Mouse (Mus musculus) limb, embryonic 11.5 days (tissue): Measurements from ENCODE around the gene Vmn1r40. TPM values are rescaled to one million over a fixed set of nuclear protein-coding genes. Genes with fewer than 3 reads are reported as not detected.

Experiments
- ATAC-seq: fragments of 200-750 bp; cut with Nextera tagmentation; 2 replicates; pipeline ENCODE4 v1.8.0; 2017; ENCODE audit warnings: low read depth; ENCODE audit not compliant: insufficient number of reproducible peaks, low FRiP score, low TSS enrichment
- DNase-seq: peaks from one replicate; pipeline ENCODE4 v3.0.0-alpha.2; 2015; ENCODE audit warnings: low spot score
- H3K27ac ChIP-seq: fragments of 300-500 bp; sonication (generic); replicated peaks from 2 replicates; pipeline ENCODE4 v1.5.1; 2014; ENCODE audit warnings: low read depth, mild to moderate bottlenecking, low read length
- H3K27me3 ChIP-seq: fragments of 300-500 bp; sonication (generic); 2 replicates; pipeline ENCODE4 v1.6.1; 2014; ENCODE audit warnings: mild to moderate bottlenecking, low read length, mixed read lengths; ENCODE audit not compliant: control insufficient read depth, insufficient read depth
- H3K36me3 ChIP-seq: fragments of 300-500 bp; sonication (generic); 2 replicates; pipeline ENCODE4 v1.6.1; 2014; ENCODE audit warnings: mild to moderate bottlenecking, low read length, moderate library complexity, mixed read lengths; ENCODE audit not compliant: control insufficient read depth, insufficient read depth
- H3K4me1 ChIP-seq: fragments of 300-500 bp; sonication (generic); 2 replicates; pipeline ENCODE4 v1.6.1; 2014; ENCODE audit warnings: low read length, mixed read lengths; ENCODE audit not compliant: control insufficient read depth, insufficient read depth
- H3K4me2 ChIP-seq: fragments of 300-500 bp; sonication (generic); 2 replicates; pipeline ENCODE4 v1.6.1; 2014; ENCODE audit warnings: low read depth, mild to moderate bottlenecking, moderate library complexity; ENCODE audit not compliant: severe bottlenecking
- H3K4me3 ChIP-seq: fragments of 300-500 bp; sonication (generic); 2 replicates; pipeline ENCODE4 v1.5.1; 2014; ENCODE audit warnings: low read depth, low read length
- H3K9ac ChIP-seq: fragments of 300-500 bp; sonication (generic); 2 replicates; pipeline ENCODE4 v1.6.1; 2014; ENCODE audit warnings: mild to moderate bottlenecking, low read length
- H3K9me3 ChIP-seq: fragments of 300-500 bp; sonication (generic); 2 replicates; pipeline ENCODE4 v1.6.1; 2016; ENCODE audit warnings: low read length; ENCODE audit not compliant: control insufficient read depth
- WGBS: fragments of 180-500 bp; shearing (Covaris S2); extraction: QIAGEN DNeasy Blood & Tissue Kit; methylation state at CpG from one replicate; pipeline ENCODE4 v1.1.7; 2014; 5-methylcytosine and 5-hydroxymethylcytosine counted together
- polyA plus RNA-seq: library from polyadenylated mRNA; unstranded; fragments of >200 nt; fragmentation: Nextera tagmentation; extraction: Ambion mirVana; gene quantifications from 2 replicates; pipeline ENCODE4 v1.2.1, GENCODE M21; 2014

Vmn1r40 gene
- polyA plus RNA-seq, 1 experiment from 2014 or later, result not detected

DNA sequence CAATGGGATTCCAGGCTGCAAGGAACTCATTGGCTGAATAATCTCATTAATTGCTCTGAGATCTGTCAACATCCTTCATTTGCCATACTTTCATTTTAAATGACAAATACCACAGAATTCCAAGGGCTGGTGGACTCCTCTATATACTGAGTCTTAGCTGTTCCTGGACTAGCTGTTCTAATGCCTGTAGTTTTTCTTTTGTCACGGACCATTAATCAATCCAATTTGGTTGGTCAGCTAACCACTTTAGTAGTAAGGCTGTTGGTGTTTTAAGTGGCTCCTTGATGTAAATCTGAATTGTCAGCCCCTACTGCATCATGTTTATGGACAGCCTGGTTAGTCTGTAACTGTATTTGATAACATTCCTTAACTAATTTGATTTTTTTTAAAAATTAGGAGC lies 20.2 kb upstream of the Vmn1r40 start:
- DNase-seq, result no peak
- H3K9ac ChIP-seq, result no peak overlapping the region
- H3K4me3 ChIP-seq, result no peak overlapping the region
- no peaks in the 10 kb centered on the region for H3K9me3 ChIP-seq
- no peak for ATAC-seq
- no peak overlapping the region for H3K4me2 ChIP-seq
- H3K27me3 ChIP-seq, result no peaks in the 10 kb centered on the region
- 73% methylated on average over 1 of the region's 1 CpGs for WGBS
- H3K4me1 ChIP-seq, result no peaks in the 10 kb centered on the region
- H3K27ac ChIP-seq, result no peak overlapping the region
- H3K36me3 ChIP-seq, result no peaks in the 10 kb centered on the region

- H3K9me3 ChIP-seq, result no peaks in the 10 kb centered on the region
- H3K4me2 ChIP-seq, result no peak overlapping the region
- H3K4me3 ChIP-seq, result no peak overlapping the region
- no peaks in the 10 kb centered on the region for H3K36me3 ChIP-seq
- H3K4me1 ChIP-seq, result no peaks in the 10 kb centered on the region
- no peaks in the 10 kb centered on the region for H3K27me3 ChIP-seq
- ATAC-seq (no peak), DNase-seq (no peak)
- H3K27ac ChIP-seq, result no peak overlapping the region
- 66% methylated on average over 2 of the region's 2 CpGs for WGBS
- no peak overlapping the region for H3K9ac ChIP-seq
Measured at GRCm38 (mm10) chr6:89706624-89707023, 716 bp upstream of the Vmn1r40 start.

DNA sequence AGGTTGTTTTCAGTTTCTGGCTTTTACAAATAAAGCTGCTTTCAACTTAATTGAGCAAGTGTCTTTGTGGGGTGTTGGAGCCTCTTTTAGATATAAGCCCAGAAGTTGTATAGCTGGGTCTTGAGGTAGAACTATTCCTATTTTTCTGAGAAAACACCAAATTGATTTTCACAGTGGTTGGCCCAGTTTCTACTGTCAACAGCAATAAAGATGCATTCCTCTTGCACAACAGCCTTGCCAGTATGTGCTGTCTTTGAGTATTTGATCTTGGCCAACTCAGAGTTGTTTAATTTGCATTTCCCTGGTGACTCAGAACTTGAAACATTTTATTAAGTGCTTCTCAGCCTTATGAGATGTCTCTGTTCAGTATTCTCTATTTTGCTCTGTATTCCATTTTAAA lies 10.7 kb downstream of the Vmn1r40 start:
- Histone ChIP-seq H3K4me2 (no peak overlapping the region), H3K27me3 (no peaks in the 10 kb centered on the region), H3K36me3 (no peaks in the 10 kb centered on the region), H3K9me3 (no peaks in the 10 kb centered on the region), H3K4me1 (no peaks in the 10 kb centered on the region), H3K27ac (no peak overlapping the region), H3K4me3 (no peak overlapping the region), H3K9ac (no peak overlapping the region)
- DNase-seq, result no peak
- ATAC-seq, result no peak

DNA sequence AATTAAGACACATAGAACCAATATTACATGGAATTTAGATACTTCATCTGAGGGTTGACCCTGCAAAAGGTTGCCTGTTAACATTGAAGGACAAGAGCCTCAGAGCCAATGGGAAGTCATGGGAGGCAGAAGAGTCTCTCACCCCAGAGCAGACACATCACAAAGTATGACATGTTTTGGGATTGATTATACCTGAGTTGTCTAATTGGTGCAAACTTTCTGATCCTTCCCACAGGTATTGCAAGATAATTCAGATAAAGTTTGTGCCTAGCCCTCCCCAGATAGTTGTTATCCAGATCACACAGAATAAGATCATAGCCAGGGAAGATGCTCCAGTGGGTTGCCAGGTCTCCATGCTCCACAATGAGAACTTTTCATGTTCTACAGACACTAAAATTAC lies 33.1 kb downstream of the Vmn1r40 start, which contains the start of gene Vmn1r41:
Gene Vmn1r41 (plus strand): TSS at position 301 of the 400 bp plus-strand sequence.
- no peak for DNase-seq
- Histone ChIP-seq H3K4me1 (no peaks in the 10 kb centered on the region), H3K9me3 (no peaks in the 10 kb centered on the region), H3K27me3 (no peaks in the 10 kb centered on the region), H3K9ac (no peak within 1 kb of the TSS), H3K36me3 (no peaks in the 10 kb centered on the region), H3K4me2 (no peak within 1 kb of the TSS), H3K4me3 (no peak within 1 kb of the TSS), H3K27ac (no peak within 1 kb of the TSS)
- ATAC-seq, result no peak

DNA sequence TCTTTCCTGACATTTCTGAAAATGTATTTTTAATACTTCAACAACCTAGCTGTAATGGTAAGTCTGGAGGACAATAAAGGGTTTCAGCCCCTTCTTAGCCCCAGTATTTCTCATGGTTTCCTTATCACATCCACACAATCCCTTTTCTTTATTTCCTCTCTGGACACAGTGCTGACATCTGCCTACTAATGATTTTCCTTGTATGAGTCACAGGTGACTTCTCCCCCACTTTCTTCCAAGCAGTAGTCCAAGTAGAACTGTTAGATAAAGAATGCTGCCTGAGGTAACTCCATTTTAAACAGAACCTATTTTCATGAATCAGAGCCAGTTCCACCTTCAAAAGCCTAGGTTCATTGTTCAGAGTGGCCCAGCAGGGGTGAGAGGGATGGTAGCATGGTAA lies 35.5 kb downstream of the Vmn1r40 start:
- no peaks in the 10 kb centered on the region for H3K36me3 ChIP-seq
- no peaks in the 10 kb centered on the region for H3K9me3 ChIP-seq
- DNase-seq (no peak), ATAC-seq (no peak)
- H3K4me2 ChIP-seq, result no peak overlapping the region
- no peak overlapping the region for H3K9ac ChIP-seq
- no peak overlapping the region for H3K27ac ChIP-seq
- no peaks in the 10 kb centered on the region for H3K27me3 ChIP-seq
- H3K4me3 ChIP-seq, result no peak overlapping the region
- no peaks in the 10 kb centered on the region for H3K4me1 ChIP-seq

Other genes starting within 250 kb of the Vmn1r40 start
- 61.8 and 66.9 TPM in 2 replicates for gene Chchd6, start 111.9 kb upstream of the Vmn1r40 start, polyA plus RNA-seq
- gene Txnrd3, start 63.6 kb upstream of the Vmn1r40 start, polyA plus RNA-seq, result 9.0 and 10.4 TPM in 2 replicates
- not detected in 2 replicates for gene Vmn1r41, start 33.2 kb downstream of the Vmn1r40 start, polyA plus RNA-seq
- gene Vmn1r42, start 168.9 kb downstream of the Vmn1r40 start, polyA plus RNA-seq, result not detected in 2 replicates
- gene Vmn1r43, start 168.9 kb downstream of the Vmn1r40 start, polyA plus RNA-seq, result not detected in 2 replicates
- not detected in 2 replicates for gene Vmn1r44, start 176.1 kb downstream of the Vmn1r40 start, polyA plus RNA-seq
- not detected in 2 replicates for gene Vmn1r45, start 233.1 kb downstream of the Vmn1r40 start, polyA plus RNA-seq